In genomic region chr16:24874235-24874634, GRCm38 (mm10) we compare ENCODE assay signal across 9 mouse cellular contexts.
DNase-seq lines count a peak whose midpoint lies in the region; ATAC-seq and TF ChIP-seq lines count a peak whose summit lies in the region.
"Had no signal": no experiment of that assay in that cellular context is flagged by ENCODE, and none has a peak within 500 bp of the region (broad histone marks: within the 10 kb centered on the region; RNA-seq: fewer than 3 reads in every experiment).

No protein-coding gene starts in this region.

- no peaks in the 10 kb centered on the region for H3K9me3 ChIP-seq in hindbrain, postnatal 0 days (ENCODE audit: low read length)
- peaks cover 7% of the 10 kb centered on the region for H3K9me3 ChIP-seq in hindbrain, embryonic 16.5 days (ENCODE audit: control insufficient read depth, low read length)
- peaks cover 7% of the 10 kb centered on the region for H3K9me3 ChIP-seq in CH12.LX (replicated peaks; ENCODE audit: low read length)
- peaks cover 3% of the 10 kb centered on the region; the same call in 1 of the 2 replicates for H3K9me3 ChIP-seq in stomach, embryonic 14.5 days (ENCODE audit: control insufficient read depth, low read depth, low read length)

- DNase-seq in hindbrain, postnatal 0 days (ENCODE audit: low spot score) = peak; percentile 59
- DNase-seq in CH12.LX (ENCODE audit: extremely low read depth) = peak; percentile 71
- DNase-seq in cerebellum, adult 8-10 months = peak; percentile 42
- peak; percentile 67 for DNase-seq in large intestine, adult 2 months (ENCODE audit: low read depth, low spot score)
- no peak for DNase-seq in layer of hippocampus, postnatal 36 days

- in situ Hi-C loops in CH12.LX (cut with MboI; ENCODE audit: low pct_ligation_motif_present, low pct_unique_long_range_greater_than_20kb, low sequenced_read_pairs) = loop anchor here (25.0 kb wide), 1 partner anchor 887 kb away; the partner anchor contains the start of genes Bcl6 and Gm37419

- TF ChIP-seq POLR2A in CH12.LX (IDR thresholded peaks at IDR 0.05; ENCODE audit: low read depth, low read length) = no peak

- dilution Hi-C loops in CH12.LX (cut with MboI; ENCODE audit: extremely low pct_ligation_motif_present, extremely low pct_unique_long_range_greater_than_20kb, low sequenced_read_pairs) = no loop called here

- TF ChIP-seq EP300 in CH12.LX (IDR thresholded peaks at IDR 0.05; ENCODE audit: low read length) = no peak

- no peak for ATAC-seq in hindbrain, postnatal 0 days
- ATAC-seq in hindbrain, embryonic 16.5 days = no peak
- no peak for ATAC-seq in stomach, embryonic 14.5 days (ENCODE audit: insufficient number of reproducible peaks, insufficient read depth, low FRiP score, low read depth)
- no peak for ATAC-seq in monocyte, adult 5-6 weeks (replicated peaks; ENCODE audit: insufficient number of reproducible peaks, low FRiP score, low TSS enrichment, poor library complexity, severe bottlenecking)

- no peaks in the 10 kb centered on the region for H3K27me3 ChIP-seq in hindbrain, postnatal 0 days (ENCODE audit: insufficient read depth, low read length)
- no peaks in the 10 kb centered on the region for H3K27me3 ChIP-seq in hindbrain, embryonic 16.5 days (replicated peaks; ENCODE audit: control insufficient read depth, insufficient read depth, low read length)
- no peaks in the 10 kb centered on the region for H3K27me3 ChIP-seq in CH12.LX (replicated peaks)
- H3K27me3 ChIP-seq in stomach, embryonic 14.5 days (ENCODE audit: control insufficient read depth, insufficient read depth, low read length) = no peaks in the 10 kb centered on the region
- H3K27me3 ChIP-seq: limb, embryonic 12.5 days had no signal

- H3K4me3 ChIP-seq in hindbrain, postnatal 0 days (ENCODE audit: low read length) = no peak overlapping the region
- H3K4me3 ChIP-seq in hindbrain, embryonic 16.5 days (ENCODE audit: low read length) = no peak overlapping the region
- H3K4me3 ChIP-seq in CH12.LX (replicated peaks in 1 of 3; ENCODE audit: low read depth in 2 of 3, low read length in 2 of 3, poor library complexity in 1 of 3) = no peak overlapping the region
- no peak overlapping the region for H3K4me3 ChIP-seq in stomach, embryonic 14.5 days (ENCODE audit: low read depth, low read length)
- H3K4me3 ChIP-seq: limb, embryonic 12.5 days had no signal

- whole genome bisulfite sequencing in hindbrain, postnatal 0 days = 73% methylated on average over 4 of the region's 4 CpGs
- WGBS in hindbrain, embryonic 16.5 days = 69% methylated on average over 4 of the region's 4 CpGs
- 29% methylated on average over 4 of the region's 4 CpGs for WGBS in large intestine, adult 2 months
- WGBS in stomach, embryonic 14.5 days = 38% methylated on average over 4 of the region's 4 CpGs

- peak; percentile 44; the same call in 1 of the 2 replicates for TF ChIP-seq CTCF in hindbrain, postnatal 0 days (IDR thresholded peaks at IDR 0.05; ENCODE audit: low read depth)
- TF ChIP-seq CTCF in CH12.LX (conservative IDR thresholded peaks at IDR 0.05 in 1 of 2, IDR thresholded peaks at IDR 0.05 in 1 of 2; ENCODE audit: low read depth in 2 of 2, low read length in 2 of 2) = peak; percentile 74 to 75

- H3K9ac ChIP-seq in hindbrain, postnatal 0 days (replicated peaks; ENCODE audit: low read length) = no peak overlapping the region
- H3K9ac ChIP-seq in hindbrain, embryonic 16.5 days (ENCODE audit: low read depth, low read length) = no peak overlapping the region
- H3K9ac ChIP-seq in CH12.LX (ENCODE audit: insufficient read depth, low read depth) = no peak overlapping the region
- H3K9ac ChIP-seq in stomach, embryonic 14.5 days (replicated peaks; ENCODE audit: low read depth, low read length) = no peak overlapping the region
- H3K9ac ChIP-seq: limb, embryonic 12.5 days had no signal

- no peaks in the 10 kb centered on the region for H3K36me3 ChIP-seq in hindbrain, postnatal 0 days (ENCODE audit: insufficient read depth, low read length)
- H3K36me3 ChIP-seq in hindbrain, embryonic 16.5 days (ENCODE audit: control insufficient read depth, insufficient read depth, low read length) = peaks cover 4% of the 10 kb centered on the region; the same call in 1 of the 2 replicates
- peaks cover 0 to 2% of the 10 kb centered on the region in 2 experiments for H3K36me3 ChIP-seq in CH12.LX (replicated peaks in 1 of 2; ENCODE audit: control insufficient read depth in 1 of 2, insufficient read depth in 1 of 2, low read length in 1 of 2)
- no peaks in the 10 kb centered on the region for H3K36me3 ChIP-seq in stomach, embryonic 14.5 days (ENCODE audit: control insufficient read depth, insufficient read depth, low read length)

- H3K79me2 ChIP-seq in CH12.LX (replicated peaks; ENCODE audit: control insufficient read depth, extremely low read depth, insufficient read depth, poor library complexity, severe bottlenecking) = no peaks in the 10 kb centered on the region

- no peak overlapping the region for H3K27ac ChIP-seq in hindbrain, postnatal 0 days
- no peak overlapping the region for H3K27ac ChIP-seq in hindbrain, embryonic 16.5 days (ENCODE audit: low read depth, low read length)
- H3K27ac ChIP-seq in CH12.LX (ENCODE audit: insufficient read depth, low read depth) = no peak overlapping the region
- H3K27ac ChIP-seq in stomach, embryonic 14.5 days (ENCODE audit: low read length) = 0 out of 2 replicates have a peak overlapping the region, but pooled peaks have one; percentile 12
- H3K27ac ChIP-seq: limb, embryonic 12.5 days had no signal

- no peak overlapping the region for H3K4me2 ChIP-seq in hindbrain, postnatal 0 days (ENCODE audit: low read depth, low read length)
- no peak overlapping the region for H3K4me2 ChIP-seq in hindbrain, embryonic 16.5 days (ENCODE audit: low read length)
- H3K4me2 ChIP-seq in CH12.LX (ENCODE audit: insufficient read depth, low read depth, poor library complexity, severe bottlenecking) = no peak overlapping the region
- H3K4me2 ChIP-seq in stomach, embryonic 14.5 days (replicated peaks; ENCODE audit: low read depth, low read length) = no peak overlapping the region
- H3K4me2 ChIP-seq: limb, embryonic 12.5 days had no signal

- H3K4me1 ChIP-seq in hindbrain, postnatal 0 days (ENCODE audit: insufficient read depth, low read length) = no peaks in the 10 kb centered on the region
- no peaks in the 10 kb centered on the region for H3K4me1 ChIP-seq in hindbrain, embryonic 16.5 days (ENCODE audit: control insufficient read depth, insufficient read depth, low read depth, low read length)
- H3K4me1 ChIP-seq in CH12.LX (ENCODE audit: control insufficient read depth in 1 of 2, insufficient read depth in 2 of 2) = peaks cover 0 to 11% of the 10 kb centered on the region in 2 experiments; a peak in 1 of 4 replicates
- H3K4me1 ChIP-seq in stomach, embryonic 14.5 days (ENCODE audit: control insufficient read depth, insufficient read depth, low read length) = no peaks in the 10 kb centered on the region
- H3K4me1 ChIP-seq: limb, embryonic 12.5 days had no signal

- peak; percentile 84 for TF ChIP-seq RAD21 in CH12.LX (IDR thresholded peaks at IDR 0.05; ENCODE audit: low read depth, low read length)

TF ChIP-seq in CH12.LX, 34 proteins besides CTCF, POLR2A, EP300 and RAD21:
- TF ChIP-seq ZNF384 (IDR thresholded peaks at IDR 0.05; ENCODE audit: low read depth, low read length) (0 out of 2 replicates have a peak, but pooled peaks have one; percentile 7), JUND (conservative IDR thresholded peaks at IDR 0.05; ENCODE audit: low read depth, low read length) (peak; percentile 52; the same call in 1 of the 2 replicates), GABPA (IDR thresholded peaks at IDR 0.05; ENCODE audit: insufficient replicate concordance, low read depth, low read length) (no peak), MYC (IDR thresholded peaks at IDR 0.05; ENCODE audit: low read depth, low read length) (0 out of 2 replicates have a peak, but pooled peaks have one; percentile 29), MEF2A (IDR thresholded peaks at IDR 0.05; ENCODE audit: borderline replicate concordance, low read depth, low read length) (peak; percentile 35; the same call in 1 of the 2 replicates), MAFK (IDR thresholded peaks at IDR 0.05; ENCODE audit: insufficient replicate concordance, low read length) (0 out of 2 replicates have a peak, but pooled peaks have one; percentile 41), NELFE (IDR thresholded peaks at IDR 0.05; ENCODE audit: low read depth, low read length) (peak; percentile 23; the same call in 1 of the 2 replicates), JUN (IDR thresholded peaks at IDR 0.05; ENCODE audit: insufficient read depth, low read depth, low read length) (peak; percentile 28; the same call in 1 of the 2 replicates), ZC3H11A (IDR thresholded peaks at IDR 0.05; ENCODE audit: low read depth, low read length) (peak; percentile 62), HCFC1 (IDR thresholded peaks at IDR 0.05; ENCODE audit: low read depth, low read length) (no peak), SMC3 (IDR thresholded peaks at IDR 0.05; ENCODE audit: low read depth, low read length) (peak; percentile 84)

Comparison
In these comparisons a context has a peak if more than half of its experiments do, and no peak if none do; other contexts are left out.
1. DNase-seq: peak in hindbrain, postnatal 0 days (single experiment), CH12.LX (single experiment), cerebellum, adult 8-10 months (single experiment) and large intestine, adult 2 months (single experiment); none in layer of hippocampus, postnatal 36 days (0 of 2).